Mouse (Mus musculus): ENCODE measurements around the gene Rgs12. TPM values are rescaled to one million over a fixed set of nuclear protein-coding genes. Genes with fewer than 3 reads are reported as not detected.

Rgs12 gene
- polyA plus RNA-seq, 1 experiment, result 4.7 TPM

DNA sequence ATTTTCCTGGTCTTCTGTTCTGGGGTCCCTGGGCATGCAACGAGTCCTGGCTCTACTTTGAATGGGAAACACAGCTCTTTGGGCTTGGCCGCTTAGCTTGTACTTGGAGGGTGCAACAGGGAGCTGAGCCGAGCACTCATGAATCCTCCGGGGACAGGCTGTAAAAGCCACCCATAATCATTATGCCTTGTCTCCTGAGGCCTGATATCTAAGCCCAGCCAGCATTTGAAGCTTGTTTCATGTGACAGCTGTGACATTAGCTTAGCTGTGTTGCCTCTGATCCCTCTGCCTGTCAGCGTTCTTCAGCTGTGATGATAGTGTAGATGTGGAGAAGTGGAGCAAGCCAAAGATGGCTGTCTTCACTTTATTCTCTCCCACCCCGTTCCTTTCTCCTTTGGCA lies 5.3 kb downstream of the Rgs12 start:
- H3K27ac ChIP-seq (replicated peaks; ENCODE audit: low read depth, low read length), result no peak overlapping the region
- H3K4me1 ChIP-seq (ENCODE audit: control insufficient read depth, insufficient read depth, insufficient read length, low read length), result peaks cover 24% of the 10 kb centered on the region

DNA sequence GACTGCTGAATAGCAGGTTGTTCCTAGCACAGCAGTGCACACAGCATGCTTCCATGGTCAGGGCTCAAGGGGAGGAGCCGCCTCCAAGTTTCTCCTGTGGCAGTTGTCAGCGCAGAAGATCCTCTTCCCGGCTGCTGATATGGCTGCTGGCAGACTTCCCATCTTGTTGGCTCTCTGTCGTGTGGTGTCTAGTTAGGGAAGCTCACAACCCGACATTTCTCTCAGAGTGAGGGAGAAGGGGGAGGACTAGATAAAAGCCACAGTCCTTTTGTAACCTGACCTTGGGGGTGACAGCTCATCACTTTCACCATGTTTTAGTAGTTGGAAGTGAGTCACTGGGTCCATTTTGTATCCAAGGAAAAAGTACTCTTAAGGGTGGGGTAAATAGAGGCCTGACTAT lies 6.4 kb downstream of the Rgs12 start:
- H3K4me1 ChIP-seq (ENCODE audit: control insufficient read depth, insufficient read depth, insufficient read length, low read length), result peaks cover 21% of the 10 kb centered on the region
- H3K4me3 ChIP-seq (ENCODE audit: insufficient read depth, low read depth, low read length), result no peak overlapping the region
- H3K27ac ChIP-seq (replicated peaks; ENCODE audit: low read depth, low read length), result no peak overlapping the region

More for the DNA sequence above, 5.3 kb downstream of the Rgs12 start:
- no peak overlapping the region for H3K4me3 ChIP-seq (ENCODE audit: insufficient read depth, low read depth, low read length)

DNA sequence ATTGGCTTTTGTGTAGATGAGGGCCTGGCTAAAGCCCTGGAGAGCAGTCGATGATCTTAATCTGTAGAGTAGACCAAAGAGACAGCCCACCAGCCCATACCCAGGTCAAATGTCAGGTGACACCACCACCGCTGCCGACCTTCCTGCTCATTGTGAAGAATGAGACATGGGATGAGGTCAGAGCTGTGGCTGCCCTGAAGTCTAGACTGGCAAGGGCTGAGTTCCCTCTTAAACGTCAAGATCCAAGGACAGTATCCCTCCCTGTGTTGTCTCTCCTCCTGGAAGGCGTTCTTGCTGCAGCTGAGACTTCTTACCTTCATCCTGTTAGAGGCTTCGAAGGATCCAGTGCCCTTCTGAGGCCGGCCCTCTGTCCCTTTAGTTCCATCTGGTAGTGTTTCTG lies 6.9 kb downstream of the Rgs12 start:
- Histone ChIP-seq H3K4me3 (ENCODE audit: insufficient read depth, low read depth, low read length) (no peak overlapping the region), H3K27ac (replicated peaks; ENCODE audit: low read depth, low read length) (no peak overlapping the region), H3K4me1 (ENCODE audit: control insufficient read depth, insufficient read depth, insufficient read length, low read length) (peaks cover 18% of the 10 kb centered on the region)

DNA sequence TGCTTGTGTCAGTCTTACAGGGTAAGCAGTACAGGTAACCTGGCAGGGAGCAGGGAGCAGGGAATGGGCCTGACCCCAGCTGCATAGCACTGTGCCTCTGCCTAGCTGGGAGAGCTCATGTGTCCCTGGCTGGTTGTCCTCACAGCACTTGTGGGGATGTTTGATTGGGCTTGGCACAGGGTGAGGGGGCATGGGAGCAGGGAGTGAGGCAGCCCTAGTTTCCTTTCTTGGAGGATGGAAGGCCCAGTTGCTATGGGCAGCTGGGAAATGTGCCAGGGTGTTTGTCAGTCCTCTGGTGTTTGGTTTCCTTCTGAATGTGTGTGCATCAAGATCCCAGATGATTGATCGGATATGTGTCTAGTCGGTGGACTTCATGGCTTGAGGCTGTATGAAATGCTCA lies 7.8 kb downstream of the Rgs12 start:
- Histone ChIP-seq H3K27ac (replicated peaks; ENCODE audit: low read depth, low read length) (no peak overlapping the region), H3K4me1 (ENCODE audit: control insufficient read depth, insufficient read depth, insufficient read length, low read length) (peaks cover 25% of the 10 kb centered on the region), H3K4me3 (ENCODE audit: insufficient read depth, low read depth, low read length) (no peak overlapping the region)

DNA sequence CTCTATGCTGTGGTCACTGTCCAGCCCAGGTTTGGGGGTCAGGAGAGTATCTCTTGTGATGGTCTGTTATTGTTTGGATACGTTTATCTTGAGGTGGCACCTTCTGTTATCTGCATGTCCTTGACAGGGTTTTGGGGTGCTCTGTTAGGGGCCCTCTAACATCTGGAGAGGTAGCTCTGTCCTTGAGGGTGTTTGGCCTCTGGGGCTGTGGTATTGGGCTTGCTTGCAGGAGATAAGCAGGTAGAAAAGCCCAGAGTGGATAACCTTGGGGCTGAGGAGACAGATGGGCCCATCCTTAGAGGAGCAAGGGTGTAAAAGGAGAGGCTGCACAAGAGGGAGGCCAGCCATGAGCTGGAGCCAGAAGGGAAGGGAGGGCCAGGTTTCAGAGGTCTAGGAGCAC lies 10.8 kb downstream of the Rgs12 start:
- H3K27ac ChIP-seq (replicated peaks; ENCODE audit: low read depth, low read length), result no peak overlapping the region
- no peak overlapping the region for H3K4me3 ChIP-seq (ENCODE audit: insufficient read depth, low read depth, low read length)
- peaks cover 29% of the 10 kb centered on the region for H3K4me1 ChIP-seq (ENCODE audit: control insufficient read depth, insufficient read depth, insufficient read length, low read length)

DNA sequence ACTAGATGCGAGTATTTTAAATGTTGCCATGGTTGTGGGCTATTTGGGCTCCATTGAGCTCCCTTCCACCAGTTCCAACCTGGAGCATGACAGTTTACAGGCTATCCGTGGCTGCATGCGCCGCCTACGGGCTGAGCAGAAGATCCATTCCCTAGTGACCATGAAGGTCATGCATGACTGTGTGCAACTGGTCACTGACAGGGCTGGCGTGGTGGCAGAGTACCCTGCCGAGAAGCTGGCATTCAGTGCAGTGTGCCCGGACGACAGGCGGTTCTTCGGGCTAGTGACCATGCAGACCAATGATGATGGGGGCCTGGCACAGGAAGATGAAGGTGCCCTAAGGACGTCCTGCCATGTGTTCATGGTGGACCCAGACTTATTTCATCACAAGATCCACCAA lies 16.3 kb downstream of the Rgs12 start:
- H3K4me3 ChIP-seq (ENCODE audit: insufficient read depth, low read depth, low read length), result no peak overlapping the region
- H3K4me1 ChIP-seq (ENCODE audit: control insufficient read depth, insufficient read depth, insufficient read length, low read length), result peaks cover 17% of the 10 kb centered on the region
- H3K27ac ChIP-seq (replicated peaks; ENCODE audit: low read depth, low read length), result no peak overlapping the region

DNA sequence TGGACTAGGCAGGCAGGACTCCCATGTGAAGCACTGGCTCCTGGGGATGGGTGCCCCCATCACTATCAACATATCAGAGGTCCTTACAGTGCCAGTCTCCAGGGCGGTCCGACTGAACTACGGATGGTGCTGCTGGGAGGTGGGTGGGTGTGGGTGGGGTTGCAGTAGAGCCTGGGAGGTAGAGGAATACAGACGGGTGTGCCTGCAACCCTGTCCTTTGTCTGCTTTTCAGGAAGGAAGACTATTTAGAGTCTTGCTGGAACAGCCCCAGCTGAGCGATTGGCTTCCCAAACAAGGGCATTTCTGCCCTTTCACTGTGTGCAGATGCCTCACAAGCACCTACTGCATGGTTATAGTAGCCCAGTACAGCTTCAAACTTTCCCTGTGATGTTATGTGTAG lies 19.1 kb downstream of the Rgs12 start:
- Histone ChIP-seq H3K27ac (replicated peaks; ENCODE audit: low read depth, low read length) (peak overlapping the region; percentile 84), H3K4me1 (ENCODE audit: control insufficient read depth, insufficient read depth, insufficient read length, low read length) (peaks cover 11% of the 10 kb centered on the region), H3K4me3 (ENCODE audit: insufficient read depth, low read depth, low read length) (no peak overlapping the region)

DNA sequence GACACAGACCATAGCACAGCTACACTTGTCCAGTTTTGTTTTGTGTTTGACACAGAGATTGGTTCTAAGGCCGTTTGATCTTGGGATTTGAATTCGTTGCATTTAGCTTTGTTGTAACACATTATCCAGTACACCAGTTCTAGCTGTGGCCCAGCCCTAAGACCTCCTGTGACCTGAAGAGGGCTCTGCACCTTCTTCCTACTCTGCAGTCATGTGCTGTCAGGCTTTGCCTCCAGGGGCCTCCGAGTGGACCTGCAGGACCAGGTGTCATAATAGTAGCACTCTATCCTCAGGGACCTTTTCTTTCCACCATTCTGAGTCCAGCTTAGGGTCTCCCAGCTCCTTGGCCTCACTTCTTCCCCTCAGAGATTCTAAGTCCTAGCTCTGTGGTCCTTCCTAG lies 23.2 kb downstream of the Rgs12 start:
- Histone ChIP-seq H3K4me3 (ENCODE audit: insufficient read depth, low read depth, low read length) (no peak overlapping the region), H3K27ac (replicated peaks; ENCODE audit: low read depth, low read length) (peak overlapping the region; percentile 35), H3K4me1 (ENCODE audit: control insufficient read depth, insufficient read depth, insufficient read length, low read length) (peaks cover 24% of the 10 kb centered on the region)

DNA sequence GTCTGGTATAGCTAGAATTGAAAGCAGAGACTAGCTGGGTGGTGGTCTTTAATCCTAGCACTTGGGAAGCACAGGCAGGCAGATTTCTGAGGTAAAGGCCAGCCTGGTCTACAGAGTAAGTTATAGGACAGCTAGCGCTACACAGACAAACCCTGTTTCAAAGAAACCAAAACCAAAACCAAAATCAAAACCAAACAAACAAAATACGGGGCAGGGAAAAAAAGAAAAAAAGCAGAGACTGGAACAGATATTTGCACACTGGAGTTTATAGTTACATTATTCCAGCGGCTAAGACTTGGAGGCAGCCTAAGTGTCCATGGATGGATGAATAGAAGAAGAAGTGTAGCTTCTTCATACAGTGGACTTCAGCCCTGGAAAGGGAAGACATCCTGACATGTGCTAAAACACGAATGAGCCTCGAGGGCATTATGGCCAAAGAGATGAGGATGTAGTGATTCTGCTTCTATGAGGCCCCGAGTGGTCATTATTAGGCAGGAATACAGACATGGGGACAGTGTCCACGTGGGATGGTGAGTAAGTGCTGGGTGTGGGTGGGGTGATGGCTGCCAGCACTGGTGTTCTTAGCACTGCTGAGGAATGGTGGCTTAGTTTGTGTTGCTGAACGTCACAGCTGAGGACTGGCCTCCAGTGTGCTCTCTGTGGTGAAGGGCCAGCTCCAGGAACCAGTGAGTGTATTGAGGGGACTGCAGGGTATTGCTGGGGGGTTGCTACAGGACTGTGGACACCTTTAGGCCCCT lies 24.5 kb downstream of the Rgs12 start:
- H3K4me1 ChIP-seq (ENCODE audit: control insufficient read depth, insufficient read depth, insufficient read length, low read length), result peaks cover 23% of the 10 kb centered on the region
- H3K4me3 ChIP-seq (ENCODE audit: insufficient read depth, low read depth, low read length), result peak overlapping the region; percentile 11; the same call in 1 of the 2 replicates
- H3K27ac ChIP-seq (replicated peaks; ENCODE audit: low read depth, low read length), result peak overlapping the region; percentile 89

DNA sequence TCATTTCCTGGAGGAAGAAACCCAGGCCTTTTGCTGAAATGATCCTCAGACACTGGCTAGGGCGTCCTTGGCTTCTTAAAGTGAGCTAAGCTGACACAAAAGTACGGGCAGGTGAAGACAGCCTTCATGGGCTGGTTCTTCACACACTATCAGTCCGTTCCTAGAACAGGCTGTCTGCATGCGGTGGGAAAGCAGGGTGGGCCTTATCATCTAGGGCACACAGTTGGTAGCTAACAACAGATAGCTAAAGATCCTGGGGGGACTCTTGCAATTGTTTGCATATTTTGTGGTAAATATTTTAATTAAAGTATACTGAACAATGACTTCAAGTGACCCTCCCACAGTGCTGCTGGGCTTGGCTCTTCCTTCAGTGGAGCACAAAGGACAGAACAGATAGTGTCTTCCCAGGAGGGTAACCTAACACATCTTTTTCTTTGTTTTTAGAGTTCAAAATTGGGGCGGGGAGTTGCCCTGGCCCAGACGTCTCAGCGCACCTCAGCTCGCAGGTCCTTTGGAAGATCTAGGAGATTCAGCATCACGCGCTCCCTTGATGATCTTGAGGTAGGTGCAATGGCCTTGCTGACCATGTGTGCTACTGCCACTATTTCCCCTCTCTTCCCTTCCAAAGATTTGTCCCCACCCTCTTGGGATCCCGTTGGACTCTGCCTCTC lies 25.7 kb downstream of the Rgs12 start:
- Histone ChIP-seq H3K4me1 (ENCODE audit: control insufficient read depth, insufficient read depth, insufficient read length, low read length) (peaks cover 17% of the 10 kb centered on the region), H3K4me3 (ENCODE audit: insufficient read depth, low read depth, low read length) (no peak overlapping the region), H3K27ac (replicated peaks; ENCODE audit: low read depth, low read length) (peak overlapping the region; percentile 85)

DNA sequence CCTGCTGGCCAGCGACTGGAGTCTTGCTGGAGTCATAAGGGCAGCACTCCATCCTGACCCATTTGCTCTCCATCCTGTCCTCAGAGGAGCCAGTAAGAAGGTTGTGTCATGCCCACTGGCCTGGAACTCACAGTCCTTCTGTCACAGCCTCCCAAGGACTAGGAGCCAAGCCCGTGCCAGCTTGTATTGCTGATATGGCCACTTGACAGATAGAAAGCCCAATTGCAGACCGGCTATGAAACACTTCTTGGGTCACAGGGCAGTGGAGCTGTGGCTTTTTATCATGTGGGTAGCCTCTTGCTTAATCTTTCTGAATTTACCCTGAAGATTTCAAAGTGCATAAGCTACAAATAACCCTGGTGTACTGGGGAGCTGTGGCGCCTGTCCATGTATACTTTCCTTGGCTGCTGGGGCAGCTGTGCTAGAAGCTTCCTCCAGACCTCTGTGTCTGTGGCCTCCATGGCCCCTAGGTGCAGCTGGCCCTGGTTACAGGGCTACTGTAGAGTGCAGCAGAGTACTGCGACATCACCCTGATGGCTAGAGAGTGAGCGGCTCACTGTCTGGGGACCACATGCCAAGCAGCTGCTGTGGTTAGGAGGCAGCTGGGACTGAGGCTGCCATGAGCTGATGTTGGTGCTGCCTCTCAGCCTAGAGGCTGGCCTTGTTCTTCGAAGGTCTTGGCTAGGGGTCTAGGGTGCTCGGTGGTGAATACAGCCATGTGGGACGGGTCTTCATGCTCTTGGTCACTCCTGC lies 27.5 kb downstream of the Rgs12 start:
- Histone ChIP-seq H3K4me1 (ENCODE audit: control insufficient read depth, insufficient read depth, insufficient read length, low read length) (peaks cover 17% of the 10 kb centered on the region), H3K4me3 (ENCODE audit: insufficient read depth, low read depth, low read length) (no peak overlapping the region), H3K27ac (replicated peaks; ENCODE audit: low read depth, low read length) (no peak overlapping the region)

DNA sequence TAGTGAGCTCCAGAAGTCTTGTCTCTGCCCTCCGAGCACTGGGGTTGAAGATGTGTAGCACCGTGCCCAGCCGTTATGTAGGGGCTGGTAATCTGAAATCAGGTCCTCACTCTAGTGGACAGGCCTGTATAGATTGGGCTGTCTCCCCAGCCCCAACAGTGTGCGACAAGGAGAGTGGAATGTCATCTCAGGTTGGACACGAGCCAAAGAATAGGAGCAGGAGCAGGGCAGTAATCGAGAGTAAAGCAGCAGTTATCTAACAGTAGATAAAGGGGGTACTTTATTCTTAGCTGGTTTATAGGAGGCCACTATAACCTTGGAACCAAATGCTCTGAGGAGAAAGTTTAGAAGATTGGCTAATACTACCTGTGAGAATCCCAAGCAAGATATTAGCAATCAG lies 30.9 kb downstream of the Rgs12 start:
- H3K27ac ChIP-seq (replicated peaks; ENCODE audit: low read depth, low read length), result no peak overlapping the region
- no peak overlapping the region for H3K4me3 ChIP-seq (ENCODE audit: insufficient read depth, low read depth, low read length)
- H3K4me1 ChIP-seq (ENCODE audit: control insufficient read depth, insufficient read depth, insufficient read length, low read length), result peaks cover 2% of the 10 kb centered on the region; the same call in 1 of the 2 replicates

DNA sequence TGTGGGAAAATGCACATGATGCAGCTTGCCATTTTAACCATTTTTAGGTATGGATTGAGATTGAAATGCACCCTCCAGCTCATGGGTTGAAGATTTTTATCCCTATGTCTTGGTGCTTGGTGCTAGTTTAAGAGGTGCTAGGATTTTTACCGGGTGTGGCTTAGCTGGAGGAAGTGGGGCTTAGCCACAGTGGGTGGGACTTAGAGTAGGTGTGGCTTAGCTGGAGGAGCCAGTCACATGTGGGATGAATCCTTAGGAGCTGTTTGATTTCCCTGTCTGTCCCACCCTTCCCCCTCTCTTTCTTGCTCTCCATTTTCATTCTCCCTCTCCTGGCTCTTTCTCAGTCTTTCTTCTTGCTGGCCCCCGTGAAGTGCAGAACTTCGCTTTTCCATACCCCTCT lies 32.5 kb downstream of the Rgs12 start:
- Histone ChIP-seq H3K27ac (replicated peaks; ENCODE audit: low read depth, low read length) (no peak overlapping the region), H3K4me1 (ENCODE audit: control insufficient read depth, insufficient read depth, insufficient read length, low read length) (no peaks in the 10 kb centered on the region), H3K4me3 (ENCODE audit: insufficient read depth, low read depth, low read length) (no peak overlapping the region)

DNA sequence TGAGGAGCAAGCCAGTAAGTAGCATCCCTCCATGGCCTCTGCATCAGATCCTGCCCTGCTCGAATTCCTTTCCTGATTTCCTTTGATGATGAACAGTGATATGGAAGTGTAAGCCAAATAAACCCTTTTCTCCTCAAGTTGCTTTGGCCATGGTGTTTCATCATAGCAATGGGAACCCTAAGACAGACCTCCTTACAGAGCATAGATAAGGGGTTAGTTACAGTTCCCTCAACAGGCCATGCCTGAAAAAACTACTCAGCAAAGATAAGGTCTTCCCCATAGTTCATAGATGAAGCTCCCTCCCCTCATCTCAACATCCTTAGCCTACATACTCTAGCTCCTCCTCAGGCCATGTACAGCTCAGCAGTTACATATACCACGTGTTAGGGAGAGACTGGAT lies 35.7 kb downstream of the Rgs12 start:
- Histone ChIP-seq H3K4me3 (ENCODE audit: insufficient read depth, low read depth, low read length) (no peak overlapping the region), H3K4me1 (ENCODE audit: control insufficient read depth, insufficient read depth, insufficient read length, low read length) (no peaks in the 10 kb centered on the region), H3K27ac (replicated peaks; ENCODE audit: low read depth, low read length) (no peak overlapping the region)

DNA sequence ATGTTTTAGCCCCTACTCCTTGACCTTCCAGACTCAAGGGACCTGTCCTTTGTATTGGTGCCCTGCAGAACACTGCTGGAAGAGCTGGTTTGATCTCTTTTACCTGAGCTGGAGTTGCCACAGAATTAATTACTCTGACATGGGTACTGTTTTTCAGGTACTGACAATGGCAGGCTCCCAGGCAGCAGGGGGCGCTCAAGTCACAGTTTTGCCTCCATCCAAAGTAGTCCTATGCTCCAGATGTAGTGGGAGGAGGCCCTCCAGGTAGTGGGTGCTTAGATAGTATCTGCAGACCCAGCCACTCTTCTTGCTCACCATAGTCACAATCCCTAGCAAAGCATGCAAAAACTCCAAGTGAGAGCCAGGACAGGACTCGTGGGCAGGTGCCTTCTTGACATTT lies 36.6 kb downstream of the Rgs12 start:
- no peak overlapping the region for H3K27ac ChIP-seq (replicated peaks; ENCODE audit: low read depth, low read length)
- no peak overlapping the region for H3K4me3 ChIP-seq (ENCODE audit: insufficient read depth, low read depth, low read length)
- H3K4me1 ChIP-seq (ENCODE audit: control insufficient read depth, insufficient read depth, insufficient read length, low read length), result no peaks in the 10 kb centered on the region

All from brown adipose tissue, adult 24 weeks (tissue).